Mouse (Mus musculus) CH12.LX (cell line): ENCODE data around the gene Slc25a12.

Experiments
- CHD1 ChIP-seq: IDR thresholded peaks from 2 replicates; pipeline ENCODE4 v1.6.1; 2012; ENCODE audit warnings: low read depth, low read length, improper control_type of control experiment, inconsistent platforms
- CTCF ChIP-seq, 2 experiments: IDR thresholded peaks in 1 of 2; conservative IDR thresholded peaks in 1 of 2; 2 replicates each; pipeline ENCODE4 v1.5.1; 2011 to 2012; ENCODE audit warnings: low read depth in 2 of 2, low read length in 2 of 2, improper control_type of control experiment in 1 of 2, inconsistent platforms in 1 of 2, mild to moderate bottlenecking in 1 of 2, moderate library complexity in 1 of 2
- ELF1 ChIP-seq: IDR thresholded peaks from 2 replicates; pipeline ENCODE4 v1.6.1; 2014; ENCODE audit warnings: low read depth, mild to moderate bottlenecking, inconsistent platforms, low read length, improper control_type of control experiment
- MEF2A ChIP-seq: IDR thresholded peaks from 2 replicates; pipeline ENCODE4 v1.6.1; 2014; ENCODE audit warnings: low read depth, mild to moderate bottlenecking, inconsistent platforms, low read length, improper control_type of control experiment, borderline replicate concordance
- MXI1 ChIP-seq: IDR thresholded peaks from 2 replicates; pipeline ENCODE4 v1.6.1; 2011; ENCODE audit warnings: mild to moderate bottlenecking, low read depth, low read length, improper control_type of control experiment
- NRF1 ChIP-seq: IDR thresholded peaks from 2 replicates; pipeline ENCODE4 v1.6.1; 2014; ENCODE audit warnings: low read depth, mild to moderate bottlenecking, inconsistent platforms, low read length, improper control_type of control experiment, moderate library complexity
- RCOR1 ChIP-seq: conservative IDR thresholded peaks from 2 replicates; pipeline ENCODE4 v1.6.1; 2012; ENCODE audit warnings: low read depth, mild to moderate bottlenecking, inconsistent platforms, low read length, improper control_type of control experiment
- SIN3A ChIP-seq: IDR thresholded peaks from 2 replicates; pipeline ENCODE4 v1.6.1; 2012; ENCODE audit warnings: low read length, improper control_type of control experiment, inconsistent platforms
- TBP ChIP-seq: conservative IDR thresholded peaks from 2 replicates; pipeline ENCODE4 v1.6.1; 2011; ENCODE audit warnings: low read depth, low read length, improper control_type of control experiment
- USF1 ChIP-seq: IDR thresholded peaks from 2 replicates; pipeline ENCODE4 v1.6.1; 2014; ENCODE audit warnings: low read depth, mild to moderate bottlenecking, inconsistent platforms, low read length, improper control_type of control experiment
- USF2 ChIP-seq: conservative IDR thresholded peaks from 2 replicates; pipeline ENCODE4 v1.6.1; 2011; ENCODE audit warnings: low read depth, low read length, improper control_type of control experiment
- ZKSCAN1 ChIP-seq: IDR thresholded peaks from 2 replicates; pipeline ENCODE4 v1.6.1; 2012; ENCODE audit warnings: low read depth, inconsistent platforms, low read length, improper control_type of control experiment, borderline replicate concordance

DNA sequence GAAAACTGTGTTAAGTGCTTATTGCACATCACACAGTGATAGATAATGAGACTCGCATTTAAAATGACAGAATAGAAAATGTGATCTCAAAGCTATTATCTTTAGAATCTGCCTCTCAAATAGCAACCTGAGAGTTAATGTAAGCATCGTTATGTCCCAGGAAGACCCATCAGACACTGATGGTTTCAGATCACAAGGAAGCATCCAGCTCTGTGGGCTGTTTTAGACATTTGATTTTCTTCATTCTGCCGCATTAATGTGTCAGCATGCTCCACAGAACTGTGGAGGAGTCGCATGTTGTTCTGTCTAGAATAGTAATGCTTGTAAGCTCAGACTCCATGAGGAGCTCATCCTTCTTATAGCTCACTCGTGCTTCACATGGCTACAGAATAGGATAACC, 121.5 kb downstream of the Slc25a12 start:
- no peak for TF ChIP-seq CTCF (conservative IDR thresholded peaks at IDR 0.05 in 1 of 2, IDR thresholded peaks at IDR 0.05 in 1 of 2; ENCODE audit: low read depth in 2 of 2, low read length in 2 of 2)
- no peak for TF ChIP-seq USF2
- no peak for TF ChIP-seq TBP
- TF ChIP-seq ZKSCAN1, result no peak
- no peak for TF ChIP-seq RCOR1
- no peak for TF ChIP-seq NRF1
- no peak for TF ChIP-seq CHD1
- TF ChIP-seq MEF2A, result no peak
- no peak for TF ChIP-seq MXI1
- no peak for TF ChIP-seq SIN3A
- no peak for TF ChIP-seq USF1
- no peak for TF ChIP-seq ELF1
